Mouse (Mus musculus): Measurements from ENCODE around the gene Cacna1d. TPM values are rescaled to one million over a fixed set of nuclear protein-coding genes. Genes with fewer than 3 reads are reported as not detected.

Gene Cacna1d
- total RNA-seq, 2 experiments from 2014 or later: 54.4 to 61.1 TPM

DNA sequence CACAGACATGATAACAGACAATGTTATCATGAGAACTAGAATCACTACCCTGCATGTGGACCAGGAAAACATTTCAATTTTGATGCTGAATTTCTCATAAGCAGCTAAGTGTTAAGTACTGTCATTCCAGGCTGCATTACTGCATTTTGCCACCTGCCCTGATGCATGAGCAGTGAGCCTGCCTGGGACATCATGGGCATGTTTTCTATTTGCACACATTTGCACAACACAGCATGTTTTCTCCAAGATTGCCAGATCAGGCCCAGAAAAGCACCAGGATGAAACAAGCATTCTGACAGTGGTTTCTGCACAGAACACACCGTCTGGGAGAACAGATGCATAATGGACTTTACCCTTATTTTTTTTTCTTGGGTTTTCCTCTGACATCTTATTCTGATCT is 294.3 kb downstream of the Cacna1d start:
- intact Hi-C loops (cut with DNase I): no loop called here
- no peak for DNase-seq (ENCODE audit: extremely low spot score in 1 of 2, low spot score in 2 of 2)

DNA sequence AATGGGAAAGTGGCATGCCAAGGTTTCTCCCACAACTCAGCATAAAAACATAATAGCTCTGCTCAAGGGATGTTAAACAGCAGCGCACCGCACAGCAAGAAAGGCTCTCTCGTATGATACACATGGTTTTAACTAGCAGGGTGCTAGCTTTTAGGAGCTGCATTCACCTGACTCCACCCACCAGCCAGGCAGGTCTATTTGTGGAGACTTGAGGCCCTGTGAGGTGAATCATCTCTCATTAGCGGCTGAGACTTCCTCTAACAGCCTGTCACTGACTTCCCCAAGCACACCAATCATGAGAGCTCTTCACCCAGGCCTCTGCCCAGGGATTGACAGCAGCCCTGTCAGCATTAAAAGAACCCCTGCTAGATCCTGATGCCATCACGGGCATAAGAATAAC is 295.0 kb downstream of the Cacna1d start:
- intact Hi-C loops (cut with DNase I): no loop called here
- no peak for DNase-seq (ENCODE audit: extremely low spot score in 1 of 2, low spot score in 2 of 2)

DNA sequence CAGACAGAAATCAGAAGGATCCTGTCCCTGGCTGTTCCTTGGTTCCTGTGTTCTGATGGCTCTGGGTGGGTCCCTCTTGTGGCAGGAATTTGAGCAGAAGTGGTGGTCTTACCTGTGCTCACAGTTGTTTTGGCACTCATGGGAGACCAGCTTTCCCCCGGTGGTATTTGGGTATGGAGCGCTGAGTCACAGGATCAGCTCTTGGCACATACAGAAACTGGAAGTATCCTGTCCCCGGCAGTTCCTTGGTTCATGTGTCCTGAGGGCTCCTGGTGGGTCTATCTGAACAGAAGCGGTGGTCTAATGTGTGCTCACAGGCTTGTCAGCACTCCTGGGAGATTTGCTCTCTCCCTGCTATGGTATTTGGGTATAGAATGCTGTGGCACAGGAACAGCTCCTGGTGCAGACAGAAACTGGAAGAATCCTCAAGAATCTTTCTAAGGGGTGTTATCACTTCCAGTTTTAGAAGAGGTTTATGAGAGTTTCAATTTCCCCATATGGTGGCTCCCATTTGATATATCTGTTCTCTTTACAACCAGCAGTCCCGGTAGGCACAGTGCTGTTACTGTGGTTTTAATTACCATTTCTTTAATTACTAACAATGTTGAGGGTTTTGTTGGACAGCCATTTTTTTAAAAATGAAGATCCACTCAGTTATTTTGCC is 300.8 kb downstream of the Cacna1d start:
- no peak for DNase-seq (ENCODE audit: extremely low spot score in 1 of 2, low spot score in 2 of 2)
- intact Hi-C loops (cut with DNase I): no loop called here

DNA sequence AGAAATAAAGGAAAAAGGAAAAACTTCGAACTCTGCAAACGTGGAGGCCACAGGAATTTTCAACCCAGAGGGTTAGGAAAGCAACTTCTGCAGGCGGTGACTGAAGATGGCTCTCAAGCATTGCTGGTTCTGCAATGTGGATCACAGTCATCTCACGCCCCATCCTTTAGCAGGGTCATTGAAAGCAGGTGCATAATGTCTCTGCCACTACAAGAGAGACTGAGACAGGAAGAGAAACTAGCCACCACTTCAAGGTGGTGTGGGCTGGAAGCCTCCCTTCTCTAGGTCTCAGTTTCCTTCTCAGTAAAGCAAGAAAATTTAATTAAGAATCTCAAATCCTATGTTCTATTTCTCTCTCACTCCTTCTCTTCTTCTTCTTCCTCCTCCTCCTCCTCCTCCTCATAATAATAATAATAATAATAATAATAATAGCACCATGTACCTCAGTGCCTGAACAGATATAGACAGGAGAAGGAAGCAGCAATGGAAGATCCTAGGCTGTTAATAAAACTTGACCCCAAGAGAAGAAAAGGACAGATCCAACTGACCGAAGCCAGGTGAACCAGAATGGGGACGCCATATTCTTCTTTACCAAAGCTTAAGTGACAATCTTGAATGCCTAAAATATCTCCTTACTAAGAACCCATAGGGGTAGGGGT is 305.5 kb downstream of the Cacna1d start:
- intact Hi-C loops (cut with DNase I): no loop called here

DNA sequence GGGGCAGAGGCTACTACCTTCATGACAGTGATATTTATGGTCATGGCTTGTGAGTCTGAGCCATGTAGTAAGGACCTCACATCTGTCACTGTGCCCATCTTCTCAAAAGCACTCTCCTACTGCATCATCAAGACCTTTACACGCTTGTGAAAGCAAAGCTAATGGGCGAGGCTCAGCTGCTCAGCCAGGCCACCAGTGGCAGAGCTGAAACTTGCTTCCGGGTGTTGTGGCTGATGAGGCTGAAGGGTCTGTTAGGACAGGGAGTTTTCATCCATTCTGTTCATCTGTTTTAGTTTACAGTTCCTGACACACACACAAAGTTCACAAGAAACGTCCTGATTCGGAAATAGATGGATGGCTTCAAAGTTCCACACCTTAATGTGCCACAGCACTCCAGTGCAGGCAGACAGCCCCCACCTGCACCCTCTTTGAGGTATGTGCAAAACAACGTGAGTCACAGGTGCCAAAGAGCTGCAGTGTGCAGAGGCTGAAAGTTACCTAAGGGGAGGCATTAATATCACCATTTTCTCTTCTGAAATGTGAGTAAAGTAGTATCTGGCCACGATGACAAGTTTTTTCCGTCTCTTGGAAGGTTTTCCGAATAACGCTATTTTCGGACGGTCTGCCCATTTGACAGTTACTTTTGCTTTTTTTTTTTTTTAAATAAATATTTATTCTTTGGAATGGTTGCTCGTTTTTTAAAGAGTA is 306.7 kb downstream of the Cacna1d start:
- no peak for DNase-seq (ENCODE audit: extremely low spot score in 1 of 2, low spot score in 2 of 2)
- intact Hi-C loops (cut with DNase I): no loop called here

More for the DNA sequence above, 305.5 kb downstream of the Cacna1d start:
- DNase-seq (ENCODE audit: extremely low spot score in 1 of 2, low spot score in 2 of 2): no peak

DNA sequence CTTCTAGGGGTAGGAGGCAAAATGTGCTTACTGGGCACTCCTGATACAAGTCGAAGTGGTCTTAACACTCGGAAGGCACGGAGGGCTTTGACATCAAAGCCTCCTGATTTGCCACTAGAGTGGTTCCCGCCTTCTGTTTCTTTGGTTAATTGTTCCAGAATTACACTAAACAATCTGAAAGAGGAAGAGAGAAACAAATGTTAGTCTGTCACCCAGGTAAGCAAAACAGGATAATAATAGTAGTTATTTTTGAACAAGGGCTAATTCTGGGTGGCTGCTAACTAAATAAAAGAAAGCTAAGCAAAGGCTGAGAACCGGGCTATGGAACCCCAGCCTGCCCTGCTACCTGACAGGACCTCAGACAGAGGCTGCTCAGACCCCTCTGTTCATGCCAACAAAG is 307.2 kb downstream of the Cacna1d start:
- DNase-seq (ENCODE audit: extremely low spot score in 1 of 2, low spot score in 2 of 2): no peak
- intact Hi-C loops (cut with DNase I): no loop called here

DNA sequence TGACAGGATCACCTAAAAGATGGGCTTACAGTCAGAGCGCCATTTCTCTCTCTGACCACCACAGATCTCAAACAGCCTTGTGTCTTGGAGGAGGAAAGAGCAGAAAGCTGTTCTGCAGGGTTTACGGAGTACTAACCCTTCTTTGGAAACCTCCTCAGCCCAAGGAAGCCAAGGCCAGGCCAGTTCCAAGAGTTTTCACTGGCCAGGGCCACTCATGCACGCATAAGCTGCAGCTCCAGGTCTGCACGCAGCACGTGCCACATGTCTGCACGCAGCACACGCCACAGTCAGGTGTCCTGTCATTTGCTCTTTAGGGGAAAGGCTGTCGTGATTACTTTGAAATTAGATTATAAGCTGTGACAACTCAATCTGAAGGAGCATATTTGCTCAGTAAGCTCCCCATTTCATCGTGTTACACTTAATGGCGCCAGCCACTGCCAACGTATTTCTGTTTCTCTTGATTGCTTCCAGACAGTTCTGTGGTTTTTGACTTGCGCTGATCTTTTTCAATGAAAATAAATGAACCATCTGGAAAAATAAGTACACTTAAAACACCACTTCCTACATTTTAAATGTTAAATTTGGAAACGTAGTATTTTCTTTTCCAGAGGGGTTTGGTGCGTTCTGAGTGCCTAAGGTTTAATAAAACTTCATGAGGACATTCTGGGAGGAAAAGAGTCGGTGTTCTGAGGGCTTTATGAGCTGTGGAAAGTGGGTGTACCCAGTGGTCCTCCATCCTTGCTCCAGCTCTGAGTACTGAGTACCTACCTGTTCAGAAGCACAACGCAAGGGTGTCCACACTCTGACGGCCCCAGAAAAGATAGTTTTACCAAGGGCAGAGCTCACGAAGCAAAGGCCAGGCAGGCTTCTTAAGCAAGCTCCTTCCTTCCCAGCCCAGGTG is 308.4 kb downstream of the Cacna1d start:
- DNase-seq (ENCODE audit: extremely low spot score in 1 of 2, low spot score in 2 of 2): no peak

DNA sequence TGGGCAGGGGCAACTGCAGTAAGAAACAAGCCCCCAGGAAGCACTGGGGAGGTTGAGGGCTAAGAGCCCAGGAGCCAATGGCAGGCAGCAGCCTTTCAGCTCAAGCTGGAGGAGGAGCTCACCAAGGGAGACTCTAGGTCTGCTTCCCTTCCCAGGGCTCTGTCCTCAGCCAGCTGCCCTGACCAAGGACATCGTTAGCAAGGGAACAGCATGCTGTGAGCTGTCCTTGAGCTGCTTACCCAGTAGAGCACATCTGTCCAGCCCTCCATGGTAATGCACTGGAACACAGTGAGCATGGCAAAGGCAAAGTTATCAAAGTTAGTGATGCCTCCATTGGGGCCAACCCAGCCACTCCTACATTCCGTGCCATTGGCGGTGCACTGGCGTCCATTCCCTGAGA is 312.9 kb downstream of the Cacna1d start:
- DNase-seq (ENCODE audit: extremely low spot score in 1 of 2, low spot score in 2 of 2): no peak
- intact Hi-C loops (cut with DNase I): no loop called here

More for the DNA sequence above, 308.4 kb downstream of the Cacna1d start:
- intact Hi-C loops (cut with DNase I): no loop called here

DNA sequence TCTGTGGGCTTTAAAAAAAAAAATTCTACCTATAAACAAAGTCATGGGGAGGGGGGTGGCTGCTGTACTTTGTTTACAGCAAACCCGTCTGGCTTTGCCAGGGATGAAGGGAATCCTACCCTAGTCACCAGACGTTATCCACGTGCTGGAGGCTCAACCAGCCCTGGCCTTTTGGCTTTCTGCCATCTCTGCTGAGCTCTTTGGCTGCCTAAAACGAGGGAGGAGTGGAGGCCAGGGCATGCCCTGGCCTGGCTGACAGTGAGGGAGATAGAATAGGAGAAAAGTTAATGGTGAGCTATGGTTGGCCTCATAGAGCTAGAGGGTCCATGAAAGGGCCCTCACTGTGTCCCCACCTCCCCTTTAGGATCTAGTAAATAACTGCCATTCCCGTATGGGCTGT is 313.4 kb downstream of the Cacna1d start:
- intact Hi-C loops (cut with DNase I): no loop called here
- no peak for DNase-seq (ENCODE audit: extremely low spot score in 1 of 2, low spot score in 2 of 2)

DNA sequence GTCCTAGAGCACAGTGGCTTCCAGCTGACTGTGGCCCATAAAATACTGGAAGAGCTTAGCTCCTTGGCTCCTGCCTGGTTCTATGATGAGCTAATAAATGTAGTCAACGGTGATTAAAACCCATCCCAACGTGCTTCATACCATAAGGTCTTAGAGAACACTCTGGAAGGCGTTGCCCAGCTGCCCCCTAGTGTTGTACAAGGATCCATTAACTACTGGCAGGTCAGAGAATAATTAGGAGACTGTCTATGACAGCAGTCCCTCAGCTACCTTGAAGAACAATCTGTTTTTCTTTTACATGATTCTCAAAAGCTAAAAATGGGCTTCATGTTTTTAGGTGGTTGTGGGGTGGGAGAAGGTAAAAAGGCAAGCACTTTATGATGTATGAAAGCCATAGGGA is 315.9 kb downstream of the Cacna1d start:
- intact Hi-C loops (cut with DNase I): no loop called here
- no peak for DNase-seq (ENCODE audit: extremely low spot score in 1 of 2, low spot score in 2 of 2)

DNA sequence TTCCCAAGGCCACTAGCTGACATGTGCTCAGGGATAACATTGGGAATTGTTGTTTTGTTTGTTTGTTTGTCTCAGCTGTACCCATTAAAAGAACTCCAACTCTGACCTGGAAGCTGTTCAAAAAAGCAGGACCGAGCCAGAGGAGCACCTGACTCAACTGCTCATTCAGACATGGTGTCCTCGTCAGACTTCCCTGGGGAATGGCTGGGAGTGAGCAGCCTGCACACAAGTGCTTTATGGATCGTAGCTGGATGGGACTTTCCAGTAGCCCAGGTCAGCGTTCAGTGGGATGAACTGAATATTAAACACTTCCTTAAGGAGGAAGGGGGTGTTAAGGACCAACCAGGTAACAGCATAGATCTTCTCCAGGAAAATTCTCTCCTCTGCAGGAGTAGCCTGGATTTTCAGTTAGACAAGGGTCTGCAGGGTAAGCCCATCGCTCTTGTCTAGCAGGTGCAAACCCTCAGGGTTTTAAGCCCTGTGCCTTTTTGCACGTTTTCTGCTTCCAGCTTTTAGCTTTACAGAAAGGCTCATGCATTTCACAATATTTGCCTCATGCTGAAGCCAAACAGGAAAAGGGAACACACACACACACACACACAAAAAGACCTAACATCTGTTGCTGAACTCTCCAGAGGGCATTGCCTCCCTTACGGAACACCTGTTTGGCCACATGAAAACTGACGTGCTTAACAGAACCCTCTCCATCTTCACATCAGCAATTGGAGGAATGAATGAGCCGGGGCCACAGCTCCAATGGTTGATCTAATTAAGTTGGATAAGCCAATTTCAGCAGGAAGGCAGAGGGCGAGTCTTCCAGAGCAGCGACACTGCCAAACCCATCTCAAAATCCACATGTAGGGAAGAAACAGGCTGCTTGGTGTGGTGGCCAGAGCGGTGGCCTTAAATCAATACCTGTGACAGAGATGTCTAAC is 318.2 kb downstream of the Cacna1d start:
- no peak for DNase-seq (ENCODE audit: extremely low spot score in 1 of 2, low spot score in 2 of 2)
- intact Hi-C loops (cut with DNase I): no loop called here

DNA sequence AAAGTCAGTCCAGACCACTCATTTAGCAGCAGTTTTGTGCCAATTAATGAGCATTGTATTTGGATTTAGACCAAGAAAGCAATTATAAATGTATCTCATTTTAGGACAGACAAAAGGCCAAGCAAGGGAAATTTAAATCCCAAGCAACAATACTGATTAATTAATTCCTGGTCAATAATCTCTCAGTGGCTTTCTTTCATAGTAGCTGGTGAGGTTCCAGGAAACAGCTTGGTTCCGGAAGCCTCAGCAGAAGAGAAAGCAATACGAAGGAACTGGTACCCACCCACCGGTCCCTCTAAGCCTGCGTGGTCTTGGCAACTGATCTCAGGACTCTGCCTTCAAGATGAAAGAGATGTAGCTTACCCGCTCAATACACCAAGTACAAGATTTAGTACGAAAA is 319.7 kb downstream of the Cacna1d start:
- intact Hi-C loops (cut with DNase I): no loop called here
- no peak for DNase-seq (ENCODE audit: extremely low spot score in 1 of 2, low spot score in 2 of 2)

DNA sequence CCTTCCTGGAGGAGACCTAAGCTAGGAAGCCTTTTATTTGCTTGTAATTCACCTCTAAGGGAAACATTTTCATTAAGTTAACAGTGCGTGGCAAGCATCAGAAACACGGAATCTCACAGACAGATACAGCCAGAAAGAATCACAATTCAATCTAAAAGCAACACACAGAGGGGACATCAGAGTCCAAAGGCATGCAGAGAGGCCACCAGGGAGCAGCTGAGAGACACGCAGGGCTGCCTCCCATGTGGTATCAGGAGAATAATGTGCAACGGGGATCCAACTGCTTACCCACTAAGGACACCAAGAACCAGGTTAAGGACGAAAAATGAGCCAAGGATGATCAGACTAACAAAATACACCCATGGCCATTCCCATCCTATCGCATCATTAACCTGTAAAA is 320.2 kb downstream of the Cacna1d start:
- intact Hi-C loops (cut with DNase I): no loop called here
- no peak for DNase-seq (ENCODE audit: extremely low spot score in 1 of 2, low spot score in 2 of 2)

DNA sequence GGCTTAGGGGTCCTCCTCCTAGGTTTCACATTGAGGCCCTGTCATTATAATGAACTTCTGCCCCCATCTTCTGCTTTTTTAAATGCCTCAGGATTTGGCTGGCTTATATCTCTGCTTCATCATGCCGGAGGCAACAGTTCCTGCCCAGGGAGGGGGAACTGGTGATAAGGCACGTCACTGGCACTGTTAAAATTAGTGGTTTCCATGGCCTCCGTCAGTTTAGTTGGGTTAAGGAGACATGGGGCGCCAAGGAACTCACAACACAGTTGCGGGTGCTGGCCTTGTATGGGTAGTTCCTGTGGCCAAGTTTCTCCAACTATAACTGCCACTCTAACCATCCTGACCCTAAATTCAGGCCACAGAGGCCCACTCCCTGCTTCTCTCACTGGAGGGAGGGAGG is 321.8 kb downstream of the Cacna1d start:
- intact Hi-C loops (cut with DNase I): no loop called here
- DNase-seq (ENCODE audit: extremely low spot score in 1 of 2, low spot score in 2 of 2): no peak

DNA sequence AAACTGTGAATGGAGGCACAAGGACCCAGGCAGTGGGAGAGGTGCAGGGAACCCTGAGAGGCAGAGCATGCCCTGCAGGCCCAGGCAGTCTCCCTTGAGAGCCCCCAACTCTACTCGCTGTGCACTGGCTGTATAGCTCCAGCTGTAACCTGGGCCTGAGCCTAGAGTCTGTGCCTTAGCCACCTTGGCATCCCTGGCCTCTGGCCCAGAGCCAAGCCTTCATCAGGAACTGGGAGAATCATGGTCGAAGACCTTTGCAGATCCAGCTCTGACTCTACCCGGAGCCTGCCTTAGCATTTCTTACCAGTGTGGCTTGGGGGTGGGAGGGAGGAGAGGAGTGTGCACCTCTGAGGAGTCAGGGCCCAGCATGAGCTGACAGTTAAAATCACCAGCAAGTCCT is 322.4 kb downstream of the Cacna1d start:
- DNase-seq (ENCODE audit: extremely low spot score in 1 of 2, low spot score in 2 of 2): peak in 1 of 2 experiments; percentile 36
- intact Hi-C loops (cut with DNase I): no loop called here

DNA sequence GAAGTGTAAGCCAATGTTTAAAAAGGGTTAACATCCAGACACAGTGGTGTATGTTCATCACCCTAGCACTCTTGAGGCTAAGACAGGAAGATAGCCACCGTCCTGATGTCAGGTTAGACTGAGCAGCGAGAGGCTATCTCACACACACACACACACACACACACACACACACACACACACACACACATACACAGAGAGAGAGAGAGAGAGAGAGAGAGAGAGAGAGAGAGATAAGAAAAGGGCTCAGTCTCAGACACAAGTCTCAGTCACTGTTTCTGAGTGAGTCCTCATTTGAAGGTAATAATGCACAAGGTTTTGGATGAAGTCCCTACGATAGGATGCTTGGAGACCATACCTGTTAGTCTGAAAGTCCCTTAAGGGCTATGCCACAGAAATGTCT is 322.9 kb downstream of the Cacna1d start:
- DNase-seq (ENCODE audit: extremely low spot score in 1 of 2, low spot score in 2 of 2): no peak
- intact Hi-C loops (cut with DNase I): no loop called here

DNA sequence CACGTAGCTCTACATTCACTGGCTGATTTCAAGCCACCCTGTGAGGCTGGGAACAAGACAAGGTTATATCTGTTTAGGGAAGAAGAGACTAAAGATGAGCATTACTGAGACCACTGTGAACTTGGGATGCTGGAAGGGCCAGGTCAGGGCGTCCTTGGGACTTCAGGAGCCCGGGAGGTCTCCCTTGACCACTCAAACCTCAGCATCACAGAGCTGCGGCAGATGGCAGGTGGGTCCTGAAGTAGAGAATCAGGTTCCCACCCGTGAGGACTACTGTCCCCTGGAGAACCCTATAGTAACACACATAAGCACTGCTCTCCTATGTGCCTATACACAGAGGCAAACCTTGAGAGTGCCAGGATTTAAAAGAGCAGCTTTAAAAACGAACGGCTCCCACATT is 323.6 kb downstream of the Cacna1d start:
- intact Hi-C loops (cut with DNase I): no loop called here
- DNase-seq (ENCODE audit: extremely low spot score in 1 of 2, low spot score in 2 of 2): no peak

DNA sequence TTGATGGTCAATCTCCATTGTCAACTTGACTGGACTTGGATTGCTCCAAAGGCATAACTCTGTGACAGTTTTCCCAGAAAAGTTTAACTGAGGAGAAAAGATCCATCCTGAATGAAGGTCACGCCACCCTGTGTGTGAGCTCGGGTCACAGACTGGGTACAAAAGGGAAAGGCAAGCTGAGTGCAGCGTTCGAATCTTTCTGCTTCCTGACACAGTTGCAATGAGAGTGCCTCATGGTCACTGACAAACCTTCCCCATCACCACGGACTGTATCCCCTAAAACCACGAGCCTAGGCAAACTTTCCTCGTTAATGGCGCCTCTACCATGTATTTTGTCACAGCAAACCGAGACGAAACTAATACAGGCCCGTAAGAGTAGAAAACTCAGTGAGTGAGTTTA is 325.2 kb downstream of the Cacna1d start:
- DNase-seq (ENCODE audit: extremely low spot score in 1 of 2, low spot score in 2 of 2): no peak
- intact Hi-C loops (cut with DNase I): no loop called here

Data from left cerebral cortex, postnatal 10 days (tissue).